16 mouse cellular contexts compared by ENCODE assay signal in genomic region chr3:153959731-153960207, GRCm38 (mm10). TPM values are rescaled to one million over a fixed set of nuclear protein-coding genes. Genes with fewer than 3 reads are reported as not detected.
DNase-seq lines count a peak whose midpoint lies in the region; ATAC-seq lines count a peak whose summit lies in the region.
"Had no signal": no experiment of that assay in that cellular context is flagged by ENCODE, and none has a peak within 500 bp of the region (broad histone marks: within the 10 kb centered on the region; RNA-seq: fewer than 3 reads in every experiment).

No protein-coding gene starts in this region.

- no peak overlapping the region for H3K9ac ChIP-seq in midbrain, embryonic 15.5 days
- H3K9ac ChIP-seq in midbrain, embryonic 14.5 days (replicated peaks; ENCODE audit: low read length): no peak overlapping the region
- no peak overlapping the region for H3K9ac ChIP-seq in forebrain, embryonic 13.5 days
- no peak overlapping the region for H3K9ac ChIP-seq in hindbrain, embryonic 13.5 days
- no peak overlapping the region for H3K9ac ChIP-seq in neural tube, embryonic 12.5 days
- H3K9ac ChIP-seq: liver, embryonic 12.5 days; midbrain, embryonic 12.5 days had no signal

- no peak overlapping the region for H3K4me3 ChIP-seq in midbrain, embryonic 15.5 days
- H3K4me3 ChIP-seq in midbrain, embryonic 14.5 days (replicated peaks; ENCODE audit: low read depth, low read length): no peak overlapping the region
- no peak overlapping the region for H3K4me3 ChIP-seq in forebrain, embryonic 13.5 days
- no peak overlapping the region for H3K4me3 ChIP-seq in hindbrain, embryonic 13.5 days
- H3K4me3 ChIP-seq in neural tube, embryonic 12.5 days: no peak overlapping the region
- H3K4me3 ChIP-seq: liver, embryonic 12.5 days; midbrain, embryonic 12.5 days had no signal

- H3K36me3 ChIP-seq in midbrain, embryonic 15.5 days (replicated peaks): no peaks in the 10 kb centered on the region
- H3K36me3 ChIP-seq in midbrain, embryonic 14.5 days (ENCODE audit: control insufficient read depth, insufficient read depth, low read length): no peaks in the 10 kb centered on the region
- H3K36me3 ChIP-seq in forebrain, embryonic 13.5 days (ENCODE audit: poor library complexity, severe bottlenecking): no peaks in the 10 kb centered on the region
- no peaks in the 10 kb centered on the region for H3K36me3 ChIP-seq in hindbrain, embryonic 13.5 days
- H3K36me3 ChIP-seq in neural tube, embryonic 12.5 days: no peaks in the 10 kb centered on the region
- H3K36me3 ChIP-seq: liver, embryonic 12.5 days; midbrain, embryonic 12.5 days had no signal

- DNase-seq in midbrain, embryonic 14.5 days: no peak
- no peak for DNase-seq in layer of hippocampus, adult 8-10 months (ENCODE audit: low spot score in 2 of 2)
- DNase-seq in adrenal gland, postnatal 36 days: no peak
- no peak for DNase-seq in ovary, postnatal 14 days (ENCODE audit: low spot score)
- DNase-seq: kidney, postnatal 10 days; layer of hippocampus, postnatal 36 days; left cerebral cortex, postnatal 4 days; right cerebral cortex, adult 18-20 months; thymus, postnatal 25 days had no signal

- WGBS in midbrain, embryonic 15.5 days: 78% methylated on average over 9 of the region's 9 CpGs
- 74% methylated on average over 9 of the region's 9 CpGs for WGBS in midbrain, embryonic 14.5 days
- 86% methylated on average over 9 of the region's 9 CpGs for WGBS in forebrain, embryonic 13.5 days
- WGBS in hindbrain, embryonic 13.5 days: 72% methylated on average over 9 of the region's 9 CpGs
- 78% methylated on average over 9 of the region's 9 CpGs for WGBS in neural tube, embryonic 12.5 days

- no peaks in the 10 kb centered on the region for H3K27me3 ChIP-seq in midbrain, embryonic 15.5 days (replicated peaks)
- no peaks in the 10 kb centered on the region for H3K27me3 ChIP-seq in midbrain, embryonic 14.5 days (ENCODE audit: control insufficient read depth, insufficient read depth, low read length)
- H3K27me3 ChIP-seq in forebrain, embryonic 13.5 days: no peaks in the 10 kb centered on the region; the same call in 1 of the 2 replicates
- H3K27me3 ChIP-seq in hindbrain, embryonic 13.5 days: no peaks in the 10 kb centered on the region
- no peaks in the 10 kb centered on the region for H3K27me3 ChIP-seq in neural tube, embryonic 12.5 days (replicated peaks)
- H3K27me3 ChIP-seq: liver, embryonic 12.5 days; midbrain, embryonic 12.5 days had no signal

- H3K4me2 ChIP-seq in midbrain, embryonic 15.5 days: no peak overlapping the region
- H3K4me2 ChIP-seq in midbrain, embryonic 14.5 days (ENCODE audit: low read length): no peak overlapping the region
- H3K4me2 ChIP-seq in forebrain, embryonic 13.5 days: no peak overlapping the region
- no peak overlapping the region for H3K4me2 ChIP-seq in hindbrain, embryonic 13.5 days
- H3K4me2 ChIP-seq in neural tube, embryonic 12.5 days (replicated peaks): no peak overlapping the region
- H3K4me2 ChIP-seq: liver, embryonic 12.5 days; midbrain, embryonic 12.5 days had no signal

- no peaks in the 10 kb centered on the region for H3K9me3 ChIP-seq in midbrain, embryonic 15.5 days
- no peaks in the 10 kb centered on the region for H3K9me3 ChIP-seq in midbrain, embryonic 14.5 days (ENCODE audit: control insufficient read depth, low read length)
- H3K9me3 ChIP-seq in forebrain, embryonic 13.5 days (replicated peaks): no peaks in the 10 kb centered on the region
- H3K9me3 ChIP-seq in hindbrain, embryonic 13.5 days: no peaks in the 10 kb centered on the region
- H3K9me3 ChIP-seq in neural tube, embryonic 12.5 days: no peaks in the 10 kb centered on the region
- H3K9me3 ChIP-seq: liver, embryonic 12.5 days; midbrain, embryonic 12.5 days had no signal

- ATAC-seq in midbrain, embryonic 15.5 days (replicated peaks): peak; percentile 43; the same call in 1 of the 2 replicates
- ATAC-seq in midbrain, embryonic 14.5 days (ENCODE audit: low FRiP score, low TSS enrichment): no peak
- peak; percentile 36 for ATAC-seq in forebrain, embryonic 13.5 days
- 0 out of 2 replicates have a peak, but pooled peaks have one; percentile 9 for ATAC-seq in hindbrain, embryonic 13.5 days (ENCODE audit: low FRiP score)
- ATAC-seq in neural tube, embryonic 12.5 days (ENCODE audit: low FRiP score, low read depth): peak; percentile 49

- 0 out of 2 replicates have a peak, but pooled peaks cover 2% of the 10 kb centered on the region for H3K4me1 ChIP-seq in midbrain, embryonic 15.5 days
- no peaks in the 10 kb centered on the region for H3K4me1 ChIP-seq in midbrain, embryonic 14.5 days (ENCODE audit: control insufficient read depth, insufficient read depth, low read length)
- H3K4me1 ChIP-seq in forebrain, embryonic 13.5 days: 0 out of 2 replicates have a peak, but pooled peaks cover 2% of the 10 kb centered on the region
- peaks cover 4% of the 10 kb centered on the region for H3K4me1 ChIP-seq in hindbrain, embryonic 13.5 days (replicated peaks)
- H3K4me1 ChIP-seq in neural tube, embryonic 12.5 days: no peaks in the 10 kb centered on the region
- H3K4me1 ChIP-seq: liver, embryonic 12.5 days; midbrain, embryonic 12.5 days had no signal

- no peak overlapping the region for H3K27ac ChIP-seq in midbrain, embryonic 15.5 days
- no peak overlapping the region for H3K27ac ChIP-seq in midbrain, embryonic 14.5 days (replicated peaks; ENCODE audit: low read depth, low read length)
- H3K27ac ChIP-seq in forebrain, embryonic 13.5 days: no peak overlapping the region
- no peak overlapping the region for H3K27ac ChIP-seq in hindbrain, embryonic 13.5 days
- no peak overlapping the region for H3K27ac ChIP-seq in neural tube, embryonic 12.5 days
- H3K27ac ChIP-seq: liver, embryonic 12.5 days; midbrain, embryonic 12.5 days had no signal

RNA-seq across cellular contexts. Expression of gene Slc44a5, which starts 13.5 kb away (rescaled TPM):
- 9.1 and 9.9 TPM in 2 replicates for polyA plus RNA-seq in midbrain, embryonic 15.5 days (2015; fragmentation: Nextera tagmentation; extraction: Ambion mirVana)
- 14.3 and 15.5 TPM in 2 replicates for polyA plus RNA-seq in midbrain, embryonic 14.5 days (2014; fragmentation: Nextera tagmentation; extraction: Ambion mirVana)
- polyA plus RNA-seq in forebrain, embryonic 13.5 days (2015; fragmentation: Nextera tagmentation; extraction: Ambion mirVana): 6.1 and 6.5 TPM in 2 replicates
- 6.4 and 6.5 TPM in 2 replicates for polyA plus RNA-seq in hindbrain, embryonic 13.5 days (2015; fragmentation: Nextera tagmentation; extraction: Ambion mirVana)
- 3.2 and 3.8 TPM in 2 replicates for polyA plus RNA-seq in neural tube, embryonic 12.5 days (2016; fragmentation: Nextera tagmentation; extraction: Ambion mirVana)
- total RNA-seq in layer of hippocampus, adult 8-10 months (2022): 10 to 100 TPM; 28.3 to 56.4 (median 43.1) TPM
- total RNA-seq in adrenal gland, postnatal 36 days (2021): under 1 TPM; 0.07 TPM
- total RNA-seq: neutrophil, adult 5-6 weeks had no signal

RNA-seq across cellular contexts. Expression of gene Acadm, which starts 15.3 kb away (rescaled TPM):
- 55.8 and 56.2 TPM in 2 replicates for polyA plus RNA-seq in midbrain, embryonic 15.5 days (2015; fragmentation: Nextera tagmentation; extraction: Ambion mirVana)
- polyA plus RNA-seq in midbrain, embryonic 14.5 days (2014; fragmentation: Nextera tagmentation; extraction: Ambion mirVana): 46.8 and 52.7 TPM in 2 replicates
- 37.1 and 37.9 TPM in 2 replicates for polyA plus RNA-seq in forebrain, embryonic 13.5 days (2015; fragmentation: Nextera tagmentation; extraction: Ambion mirVana)
- 55.6 and 63.7 TPM in 2 replicates for polyA plus RNA-seq in hindbrain, embryonic 13.5 days (2015; fragmentation: Nextera tagmentation; extraction: Ambion mirVana)
- 50.7 and 56.7 TPM in 2 replicates for polyA plus RNA-seq in neural tube, embryonic 12.5 days (2016; fragmentation: Nextera tagmentation; extraction: Ambion mirVana)
- total RNA-seq in layer of hippocampus, adult 8-10 months (2022): 10 to 100 TPM; 42.0 to 60.0 (median 46.9) TPM
- 100 to 1,000 TPM; 752 to 759 TPM for total RNA-seq in adrenal gland, postnatal 36 days (2021)

RNA-seq across cellular contexts. Expression of gene Rabggtb, which starts 47.0 kb away (rescaled TPM):
- 49.5 and 51.3 TPM in 2 replicates for polyA plus RNA-seq in midbrain, embryonic 15.5 days (2015; fragmentation: Nextera tagmentation; extraction: Ambion mirVana)
- polyA plus RNA-seq in midbrain, embryonic 14.5 days (2014; fragmentation: Nextera tagmentation; extraction: Ambion mirVana): 52.3 and 54.1 TPM in 2 replicates
- polyA plus RNA-seq in forebrain, embryonic 13.5 days (2015; fragmentation: Nextera tagmentation; extraction: Ambion mirVana): 47.0 and 48.6 TPM in 2 replicates
- polyA plus RNA-seq in hindbrain, embryonic 13.5 days (2015; fragmentation: Nextera tagmentation; extraction: Ambion mirVana): 44.9 and 46.1 TPM in 2 replicates
- polyA plus RNA-seq in neural tube, embryonic 12.5 days (2016; fragmentation: Nextera tagmentation; extraction: Ambion mirVana): 36.8 and 38.4 TPM in 2 replicates
- total RNA-seq in layer of hippocampus, adult 8-10 months (2022): 10 to 100 TPM; 67.7 to 75.4 (median 69.2) TPM
- total RNA-seq in adrenal gland, postnatal 36 days (2021): 100 to 1,000 TPM in 1 of 2 experiments, 10 to 100 TPM in 1; 94.1 to 114 TPM

RNA-seq across cellular contexts. Expression of gene Msh4, which starts 53.8 kb away (rescaled TPM):
- polyA plus RNA-seq in midbrain, embryonic 15.5 days (2015; fragmentation: Nextera tagmentation; extraction: Ambion mirVana): 0.17 and 0.22 TPM in 2 replicates
- 0.16 and 0.23 TPM in 2 replicates for polyA plus RNA-seq in midbrain, embryonic 14.5 days (2014; fragmentation: Nextera tagmentation; extraction: Ambion mirVana)
- 0.13 and 0.14 TPM in 2 replicates for polyA plus RNA-seq in forebrain, embryonic 13.5 days (2015; fragmentation: Nextera tagmentation; extraction: Ambion mirVana)
- polyA plus RNA-seq in hindbrain, embryonic 13.5 days (2015; fragmentation: Nextera tagmentation; extraction: Ambion mirVana): 0.09 and 0.25 TPM in 2 replicates
- 0.11 and 0.14 TPM in 2 replicates for polyA plus RNA-seq in neural tube, embryonic 12.5 days (2016; fragmentation: Nextera tagmentation; extraction: Ambion mirVana)
- total RNA-seq in layer of hippocampus, adult 8-10 months (2022): under 1 TPM in 3 of 4 experiments, not detected in 1; 0.25 to 0.43 (median 0.40) TPM
- under 1 TPM; 0.07 to 0.13 TPM for total RNA-seq in adrenal gland, postnatal 36 days (2021)
